Mouse (Mus musculus): ENCODE measurements at regions not wholly inside any gene's neighbourhood (a gene's known extent, or its start where the extent isn't known, plus 50 kb on each side); places are given as distances from the start of the nearest gene placed in this dataset.

DNA sequence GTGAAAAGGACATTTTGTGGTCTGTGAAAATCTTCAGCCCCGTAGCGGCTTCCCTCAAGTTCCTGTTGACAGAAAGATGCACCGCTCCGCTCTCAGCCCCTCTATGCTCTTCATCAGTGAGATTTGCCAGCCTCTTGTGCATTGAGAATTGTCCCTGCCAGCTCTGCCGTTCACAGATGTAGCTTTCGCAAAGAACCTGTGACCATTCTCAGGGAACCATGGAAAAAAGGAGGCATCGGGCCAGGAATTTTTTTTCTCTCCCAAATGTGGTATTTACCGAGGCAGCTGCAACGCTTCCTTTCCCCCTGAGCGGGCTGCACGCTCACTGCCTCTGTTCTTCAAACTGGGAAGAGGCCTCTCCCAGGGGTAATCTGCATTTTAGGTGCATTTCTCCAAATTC lies 184.4 kb downstream of the Pdgfra start:
- no peak overlapping the region for H3K27ac ChIP-seq (ENCODE audit: insufficient read depth, low read depth, low read length)
- DNase-seq: no peak
- H3K36me3 ChIP-seq (ENCODE audit: control insufficient read depth, insufficient read depth, low read length): no peaks in the 10 kb centered on the region
- TF ChIP-seq CTCF (conservative IDR thresholded peaks at IDR 0.05; ENCODE audit: insufficient read depth, insufficient read length, low read depth, low read length): no peak
- TF ChIP-seq POLR2A (IDR thresholded peaks at IDR 0.05; ENCODE audit: low read depth, low read length): no peak
- no peak overlapping the region for H3K4me3 ChIP-seq (ENCODE audit: insufficient read depth, low read depth, low read length)
- WGBS: 61% methylated on average over 11 of the region's 11 CpGs
- no peaks in the 10 kb centered on the region for H3K27me3 ChIP-seq (replicated peaks; ENCODE audit: control insufficient read depth, insufficient read depth, low read length)
- no peaks in the 10 kb centered on the region for H3K4me1 ChIP-seq (ENCODE audit: control insufficient read depth, insufficient read depth, low read length)

DNA sequence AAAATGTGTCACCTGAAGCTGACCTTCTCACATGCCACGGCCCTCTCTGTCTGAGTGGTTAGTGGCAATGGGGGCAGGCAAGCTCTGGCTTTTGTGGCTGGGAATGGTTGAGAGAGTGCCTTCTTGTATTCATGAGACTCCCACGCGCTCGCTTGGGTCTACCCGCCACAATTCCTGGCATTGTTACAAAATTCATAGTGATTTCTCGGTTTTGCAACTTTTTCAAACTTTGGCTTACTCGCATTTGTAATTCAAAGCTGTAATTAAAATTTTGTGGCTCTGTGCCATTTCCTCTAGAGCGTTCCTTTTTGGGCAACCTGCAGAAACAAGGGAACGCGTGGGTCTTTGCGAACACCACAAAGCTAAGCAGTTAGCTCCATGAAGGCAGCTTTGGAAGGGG lies 186.3 kb downstream of the Pdgfra start:
- Histone ChIP-seq H3K27ac (ENCODE audit: insufficient read depth, low read depth, low read length) (no peak overlapping the region), H3K4me1 (ENCODE audit: control insufficient read depth, insufficient read depth, low read length) (no peaks in the 10 kb centered on the region), H3K4me3 (ENCODE audit: insufficient read depth, low read depth, low read length) (no peak overlapping the region), H3K36me3 (ENCODE audit: control insufficient read depth, insufficient read depth, low read length) (no peaks in the 10 kb centered on the region), H3K27me3 (replicated peaks; ENCODE audit: control insufficient read depth, insufficient read depth, low read length) (no peaks in the 10 kb centered on the region)
- 75% methylated on average over 11 of the region's 11 CpGs for WGBS
- TF ChIP-seq CTCF (conservative IDR thresholded peaks at IDR 0.05; ENCODE audit: insufficient read depth, insufficient read length, low read depth, low read length): no peak
- TF ChIP-seq POLR2A (IDR thresholded peaks at IDR 0.05; ENCODE audit: low read depth, low read length): no peak
- DNase-seq: no peak

DNA sequence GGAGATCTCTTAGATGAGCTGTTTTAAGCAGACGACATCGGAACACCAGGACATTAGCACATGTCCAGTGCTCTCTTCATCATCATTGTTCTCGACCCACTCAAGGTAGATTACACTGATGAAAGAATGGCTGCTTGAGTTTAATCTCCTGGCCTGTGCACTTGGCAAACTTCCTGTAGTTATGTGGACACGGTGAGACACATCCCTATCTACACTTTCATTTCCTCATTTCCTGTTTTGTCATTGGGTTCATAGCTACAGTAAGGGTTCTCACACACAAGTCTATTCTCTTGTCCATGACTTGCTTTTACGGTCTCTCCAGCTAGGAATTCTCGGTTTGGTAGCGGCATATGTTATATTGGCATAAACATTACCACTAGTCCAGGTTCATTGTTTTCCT lies 190.5 kb downstream of the Pdgfra start:
- DNase-seq: no peak
- WGBS: 87% methylated on average over 7 of the region's 7 CpGs
- H3K4me3 ChIP-seq (ENCODE audit: insufficient read depth, low read depth, low read length): no peak overlapping the region

DNA sequence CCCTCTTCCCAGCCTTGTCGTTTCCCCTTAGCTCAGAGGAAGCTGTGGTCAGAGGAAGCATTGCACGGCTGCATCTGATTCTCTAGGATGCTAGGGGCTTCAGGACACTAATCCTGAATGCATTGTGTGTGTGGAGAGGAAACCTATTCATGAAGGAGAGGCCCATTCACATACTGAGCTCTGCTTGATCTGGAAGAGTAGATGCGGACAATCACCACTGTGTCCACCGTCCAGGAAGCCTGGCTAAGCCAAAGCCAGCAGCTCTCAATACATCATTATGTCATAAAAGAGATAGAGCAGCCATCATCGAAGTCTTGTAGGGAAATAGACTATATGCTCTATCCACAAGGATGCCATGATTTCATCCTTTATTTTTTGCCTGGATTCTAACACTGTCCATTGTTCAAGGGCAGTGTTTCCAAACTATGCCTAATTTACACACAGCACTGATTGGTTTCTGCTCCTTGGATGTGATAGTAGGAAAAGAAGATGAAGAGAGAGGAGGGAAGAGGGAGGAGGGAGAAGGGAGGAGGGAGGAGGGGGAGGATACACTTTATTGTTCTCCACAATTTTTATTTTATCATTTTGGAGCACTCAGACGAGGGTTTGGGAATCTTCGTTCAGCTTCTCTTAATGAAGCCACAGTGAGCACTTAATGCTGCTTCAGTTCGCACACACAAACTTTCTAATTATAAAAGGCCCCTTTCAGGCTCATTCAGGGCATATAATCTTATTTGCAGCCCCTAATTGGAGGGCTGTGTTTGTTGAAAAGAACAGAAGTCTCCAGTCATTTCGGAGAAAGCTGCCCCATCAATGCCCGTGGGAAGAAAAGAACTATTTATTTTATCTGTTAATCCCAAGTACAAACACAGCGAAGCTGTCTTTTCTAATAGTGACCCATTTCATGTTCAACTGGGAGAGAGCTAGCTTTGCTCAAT lies 195.0 kb downstream of the Pdgfra start:
- no peak for TF ChIP-seq POLR2A (IDR thresholded peaks at IDR 0.05; ENCODE audit: low read depth, low read length)
- TF ChIP-seq CTCF (conservative IDR thresholded peaks at IDR 0.05; ENCODE audit: insufficient read depth, insufficient read length, low read depth, low read length): no peak
- no peak for DNase-seq
- 78% methylated on average over 11 of the region's 11 CpGs for WGBS
- Histone ChIP-seq H3K27ac (ENCODE audit: insufficient read depth, low read depth, low read length) (no peak overlapping the region), H3K4me1 (ENCODE audit: control insufficient read depth, insufficient read depth, low read length) (no peaks in the 10 kb centered on the region), H3K27me3 (replicated peaks; ENCODE audit: control insufficient read depth, insufficient read depth, low read length) (no peaks in the 10 kb centered on the region), H3K4me3 (ENCODE audit: insufficient read depth, low read depth, low read length) (no peak overlapping the region), H3K36me3 (ENCODE audit: control insufficient read depth, insufficient read depth, low read length) (no peaks in the 10 kb centered on the region)

More for the DNA sequence above, 190.5 kb downstream of the Pdgfra start:
- Histone ChIP-seq H3K27me3 (replicated peaks; ENCODE audit: control insufficient read depth, insufficient read depth, low read length) (no peaks in the 10 kb centered on the region), H3K36me3 (ENCODE audit: control insufficient read depth, insufficient read depth, low read length) (no peaks in the 10 kb centered on the region), H3K4me1 (ENCODE audit: control insufficient read depth, insufficient read depth, low read length) (no peaks in the 10 kb centered on the region), H3K27ac (ENCODE audit: insufficient read depth, low read depth, low read length) (no peak overlapping the region)
- TF ChIP-seq POLR2A (IDR thresholded peaks at IDR 0.05; ENCODE audit: low read depth, low read length): no peak
- no peak for TF ChIP-seq CTCF (conservative IDR thresholded peaks at IDR 0.05; ENCODE audit: insufficient read depth, insufficient read length, low read depth, low read length)

DNA sequence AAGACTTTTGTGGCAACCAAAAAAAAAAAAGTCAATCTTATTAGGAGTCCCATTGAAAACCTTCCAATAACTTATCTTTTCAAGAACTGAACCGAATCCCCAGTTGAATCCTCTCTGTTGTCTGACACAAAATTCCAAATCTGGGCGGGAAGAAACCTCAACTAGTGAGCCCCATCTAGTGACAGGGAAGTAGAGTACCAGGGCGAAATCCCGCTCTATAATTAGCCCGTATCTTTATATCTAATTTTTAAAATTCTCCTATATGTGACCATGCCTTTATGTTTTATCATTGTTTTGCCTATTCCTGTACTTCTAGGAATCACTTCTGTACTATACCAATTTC lies 195.7 kb downstream of the Pdgfra start:
- no peaks in the 10 kb centered on the region for H3K4me1 ChIP-seq (ENCODE audit: control insufficient read depth, insufficient read depth, low read length)
- no peak for DNase-seq
- H3K36me3 ChIP-seq (ENCODE audit: control insufficient read depth, insufficient read depth, low read length): no peaks in the 10 kb centered on the region
- no peak overlapping the region for H3K4me3 ChIP-seq (ENCODE audit: insufficient read depth, low read depth, low read length)
- no peak overlapping the region for H3K27ac ChIP-seq (ENCODE audit: insufficient read depth, low read depth, low read length)
- TF ChIP-seq CTCF (conservative IDR thresholded peaks at IDR 0.05; ENCODE audit: insufficient read depth, insufficient read length, low read depth, low read length) (no peak), POLR2A (IDR thresholded peaks at IDR 0.05; ENCODE audit: low read depth, low read length) (no peak)
- WGBS: 79% methylated on average over 5 of the region's 5 CpGs
- no peaks in the 10 kb centered on the region for H3K27me3 ChIP-seq (replicated peaks; ENCODE audit: control insufficient read depth, insufficient read depth, low read length)

DNA sequence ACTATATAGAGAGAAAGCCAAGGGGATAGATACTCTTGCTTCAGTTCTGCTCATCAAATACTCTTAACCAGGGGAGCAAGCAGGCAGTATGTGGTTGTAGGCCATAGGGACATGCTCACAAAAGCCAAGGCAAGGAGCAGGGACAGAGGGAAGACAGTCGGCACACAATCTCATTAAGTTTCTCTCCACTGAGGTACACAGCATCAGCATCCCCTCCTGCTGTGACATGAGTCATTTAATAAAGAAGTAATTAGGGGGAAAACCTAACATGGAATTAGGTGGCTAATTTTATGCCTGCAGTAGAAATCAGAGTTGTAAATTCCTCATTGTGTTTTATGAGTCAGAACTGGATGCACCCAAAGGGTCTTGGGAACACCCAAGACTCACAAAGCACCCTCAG lies 203.2 kb downstream of the Pdgfra start:
- WGBS: 71% methylated on average over 1 of the region's 1 CpGs
- TF ChIP-seq CTCF (conservative IDR thresholded peaks at IDR 0.05; ENCODE audit: insufficient read depth, insufficient read length, low read depth, low read length) (no peak), POLR2A (IDR thresholded peaks at IDR 0.05; ENCODE audit: low read depth, low read length) (no peak)
- no peaks in the 10 kb centered on the region for H3K36me3 ChIP-seq (ENCODE audit: control insufficient read depth, insufficient read depth, low read length)
- H3K4me1 ChIP-seq (ENCODE audit: control insufficient read depth, insufficient read depth, low read length): no peaks in the 10 kb centered on the region
- H3K4me3 ChIP-seq (ENCODE audit: insufficient read depth, low read depth, low read length): no peak overlapping the region
- H3K27ac ChIP-seq (ENCODE audit: insufficient read depth, low read depth, low read length): no peak overlapping the region
- H3K27me3 ChIP-seq (replicated peaks; ENCODE audit: control insufficient read depth, insufficient read depth, low read length): no peaks in the 10 kb centered on the region
- DNase-seq: no peak

DNA sequence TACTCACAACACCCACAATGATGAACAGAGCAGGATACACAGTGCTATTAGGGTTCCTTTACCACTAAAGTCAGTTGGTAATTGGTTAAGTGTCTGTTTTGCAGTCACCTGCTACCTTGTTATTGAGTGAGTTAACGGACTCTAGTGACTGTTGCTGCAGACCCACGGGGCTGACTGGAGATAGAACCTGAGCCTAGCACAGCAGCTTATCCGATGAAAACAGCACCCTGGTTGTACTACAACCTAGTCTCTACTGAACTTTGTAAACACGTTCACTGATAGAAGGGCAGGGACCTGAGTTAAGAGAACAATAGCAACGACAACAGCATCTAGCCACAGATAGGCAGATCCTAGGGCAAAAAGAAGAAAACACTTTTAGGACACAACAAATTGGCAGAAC lies 206.8 kb downstream of the Pdgfra start:
- Histone ChIP-seq H3K27me3 (replicated peaks; ENCODE audit: control insufficient read depth, insufficient read depth, low read length) (no peaks in the 10 kb centered on the region), H3K4me3 (ENCODE audit: insufficient read depth, low read depth, low read length) (no peak overlapping the region), H3K4me1 (ENCODE audit: control insufficient read depth, insufficient read depth, low read length) (no peaks in the 10 kb centered on the region), H3K36me3 (ENCODE audit: control insufficient read depth, insufficient read depth, low read length) (no peaks in the 10 kb centered on the region), H3K27ac (ENCODE audit: insufficient read depth, low read depth, low read length) (no peak overlapping the region)
- TF ChIP-seq POLR2A (IDR thresholded peaks at IDR 0.05; ENCODE audit: low read depth, low read length): no peak
- 75% methylated on average over 5 of the region's 5 CpGs for WGBS
- DNase-seq: no peak

Measured in kidney, adult 2 months (tissue).